13 mouse cellular contexts compared by ENCODE assay signal in the genomic region with DNA sequence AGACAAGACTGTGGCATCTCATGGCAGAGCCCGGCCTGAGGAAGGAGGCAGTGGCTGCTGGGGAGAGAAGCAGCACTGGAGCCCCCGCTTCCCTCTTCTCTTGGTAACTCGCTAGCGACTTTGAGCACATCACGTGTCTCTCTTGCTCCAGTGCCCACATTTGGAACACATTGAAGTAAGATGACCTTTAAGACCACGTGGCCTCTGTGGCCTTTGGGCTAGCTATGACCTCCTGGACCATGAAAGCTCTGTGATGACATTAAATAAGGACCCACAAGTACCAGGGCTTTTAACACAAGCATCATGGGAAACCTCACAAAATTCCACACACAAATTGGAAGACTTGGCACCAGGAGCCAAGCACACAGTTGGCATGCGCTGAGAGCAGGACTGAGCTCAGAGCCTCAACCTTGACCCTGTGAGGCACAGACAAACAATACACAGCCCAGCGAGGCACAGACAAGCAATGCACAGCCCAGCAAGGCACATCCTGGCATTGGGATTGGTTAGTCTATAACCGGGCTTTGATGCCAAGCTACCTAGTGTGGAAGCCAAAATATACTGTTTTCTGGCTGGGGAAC.
A peak's percentile ranks its signal among the peaks of the same experiment; 100 is the strongest.
DNase-seq lines count a peak whose midpoint lies in the region; ATAC-seq and TF ChIP-seq lines count a peak whose summit lies in the region.
"Had no signal": no experiment of that assay in that cellular context is flagged by ENCODE, and none has a peak within 500 bp of the region (broad histone marks: within the 10 kb centered on the region; RNA-seq: fewer than 3 reads in every experiment).

No protein-coding gene starts in this region.

- no peak overlapping the region for H3K4me3 ChIP-seq in layer of hippocampus, adult 2 months
- H3K4me3 ChIP-seq: embryonic facial prominence, embryonic 10.5 days had no signal

- DNase-seq in adrenal gland, adult 2 months, result peak; percentile 52
- DNase-seq in adrenal gland, postnatal 4 days (ENCODE audit: low spot score in 2 of 2), result no peak
- no peak for DNase-seq in layer of hippocampus, adult 2 months (ENCODE audit: low spot score in 2 of 2)
- DNase-seq in layer of hippocampus, adult 11-12 months (ENCODE audit: low spot score), result no peak
- peak; percentile 44 for DNase-seq in cerebellum, adult 8-10 months
- peak; percentile 39 for DNase-seq in kidney, postnatal 14 days
- no peak for DNase-seq in heart, postnatal 10 days
- DNase-seq: heart, adult 18-20 months; lung, postnatal 14 days had no signal

- intact Hi-C loops in heart, postnatal 10 days (cut with DNase I), result no loop called here

- no peak for ATAC-seq in CD4-positive, CD25-positive, alpha-beta regulatory T cell, adult 4 months
- ATAC-seq: activated CD4-positive, CD25-positive, alpha-beta regulatory T cell, adult 4 months; hindbrain, postnatal 0 days had no signal

- peak overlapping the region; percentile 40 for H3K27ac ChIP-seq in layer of hippocampus, adult 2 months
- H3K27ac ChIP-seq: hindbrain, postnatal 0 days had no signal

- no peak for TF ChIP-seq CTCF in layer of hippocampus, adult 2 months (conservative IDR thresholded peaks at IDR 0.05)

Comparison
In these comparisons a context has a peak if more than half of its experiments do, and no peak if none do; other contexts are left out.
1. DNase-seq: peak in adrenal gland, adult 2 months (single experiment), cerebellum, adult 8-10 months (single experiment) and kidney, postnatal 14 days (single experiment); none in adrenal gland, postnatal 4 days (0 of 2), layer of hippocampus, adult 2 months (0 of 2), layer of hippocampus, adult 11-12 months (single experiment) and heart, postnatal 10 days (0 of 2).